Mouse (Mus musculus) midbrain, embryonic 14.5 days (tissue): Measurements from ENCODE around the gene Mnt. TPM values are rescaled to one million over a fixed set of nuclear protein-coding genes. Genes with fewer than 3 reads are reported as not detected.
"Not testable (repeated sequence)": the region's sequence is repeated elsewhere in the genome, so short reads cannot be mapped to it uniquely, and the experiment has no call there.

Experiments
- ATAC-seq: fragments of 200-750 bp; cut with Nextera tagmentation; 2 replicates; pipeline ENCODE4 v1.8.0; 2017; ENCODE audit warnings: moderate number of reproducible peaks, moderate library complexity; ENCODE audit not compliant: low FRiP score, low TSS enrichment
- DNase-seq: peaks from one replicate; pipeline ENCODE4 v3.0.0-alpha.2; 2015
- H3K27ac ChIP-seq: fragments of 300-500 bp; sonication (generic); replicated peaks from 2 replicates; pipeline ENCODE4 v1.5.1; 2014; ENCODE audit warnings: mild to moderate bottlenecking, low read depth, low read length, moderate library complexity
- H3K27me3 ChIP-seq: fragments of 300-500 bp; sonication (generic); 2 replicates; pipeline ENCODE4 v1.6.1; 2014; ENCODE audit warnings: low read length, control low read depth, mixed read lengths; ENCODE audit not compliant: control insufficient read depth, insufficient read depth
- H3K36me3 ChIP-seq: fragments of 300-500 bp; sonication (generic); 2 replicates; pipeline ENCODE4 v1.6.1; 2014; ENCODE audit warnings: low read length, control low read depth; ENCODE audit not compliant: control insufficient read depth, insufficient read depth
- H3K4me1 ChIP-seq: fragments of 300-500 bp; sonication (generic); 2 replicates; pipeline ENCODE4 v1.6.1; 2014; ENCODE audit warnings: mild to moderate bottlenecking, antibody characterized with exemption, low read length, control low read depth; ENCODE audit not compliant: control insufficient read depth, insufficient read depth
- H3K4me2 ChIP-seq: fragments of 300-500 bp; sonication (generic); 2 replicates; pipeline ENCODE4 v1.6.1; 2014; ENCODE audit warnings: mild to moderate bottlenecking, low read length, moderate library complexity
- H3K4me3 ChIP-seq: fragments of 300-500 bp; sonication (generic); replicated peaks from 2 replicates; pipeline ENCODE4 v1.5.1; 2014; ENCODE audit warnings: low read depth, low read length
- H3K9ac ChIP-seq: fragments of 300-500 bp; sonication (generic); replicated peaks from 2 replicates; pipeline ENCODE4 v1.6.1; 2014; ENCODE audit warnings: mild to moderate bottlenecking, low read length, moderate library complexity
- H3K9me3 ChIP-seq: fragments of 300-500 bp; sonication (generic); 2 replicates; pipeline ENCODE4 v1.6.1; 2016; ENCODE audit warnings: low read length, control low read depth, mixed read lengths; ENCODE audit not compliant: control insufficient read depth
- WGBS: fragments of 180-500 bp; shearing (Covaris S2); extraction: QIAGEN DNeasy Blood & Tissue Kit; methylation state at CpG from one replicate; pipeline ENCODE4 v1.1.7; 2014; 5-methylcytosine and 5-hydroxymethylcytosine counted together
- polyA plus RNA-seq: library from polyadenylated mRNA; unstranded; fragments of >200 nt; fragmentation: Nextera tagmentation; extraction: Ambion mirVana; gene quantifications from 2 replicates; pipeline ENCODE4 v1.2.1, GENCODE M21; 2014

Mnt gene
- 9.8 and 10.3 TPM in 2 replicates for polyA plus RNA-seq

GRCm38 (mm10) chr11:74830256-74831161, at the start of gene Mnt:
Gene Mnt (plus strand): TSS chr11:74830920.
- H3K9ac ChIP-seq: peak within 1 kb of the TSS; percentile 87
- under 1% methylated on average over 70 of the region's 70 CpGs for WGBS
- ATAC-seq (peak; percentile 92), DNase-seq (peak; percentile 99)
- no peaks in the 10 kb centered on the region for H3K27me3 ChIP-seq
- H3K4me2 ChIP-seq: peak within 1 kb of the TSS; percentile 87
- H3K9me3 ChIP-seq: no peaks in the 10 kb centered on the region
- peak within 1 kb of the TSS; percentile 93 for H3K27ac ChIP-seq
- H3K36me3 ChIP-seq: no peaks in the 10 kb centered on the region
- peaks cover 12% of the 10 kb centered on the region for H3K4me1 ChIP-seq
- peak within 1 kb of the TSS; percentile 91 for H3K4me3 ChIP-seq

GRCm38 (mm10) chr11:74792874-74793273, 37.8 kb upstream of the Mnt start:
- DNase-seq (no peak), ATAC-seq (no peak)
- no peak overlapping the region for H3K4me3 ChIP-seq
- H3K27me3 ChIP-seq: no peaks in the 10 kb centered on the region
- H3K27ac ChIP-seq: no peak overlapping the region
- 95% methylated on average over 4 of the region's 4 CpGs for WGBS
- H3K36me3 ChIP-seq: peaks cover 72% of the 10 kb centered on the region
- H3K4me2 ChIP-seq: no peak overlapping the region
- H3K9me3 ChIP-seq: no peaks in the 10 kb centered on the region
- no peak overlapping the region for H3K9ac ChIP-seq
- H3K4me1 ChIP-seq: no peaks in the 10 kb centered on the region

- Histone ChIP-seq H3K27ac (no peak overlapping the region), H3K27me3 (no peaks in the 10 kb centered on the region), H3K4me2 (no peak overlapping the region), H3K36me3 (peaks cover 65% of the 10 kb centered on the region), H3K9me3 (no peaks in the 10 kb centered on the region), H3K4me3 (no peak overlapping the region), H3K4me1 (no peaks in the 10 kb centered on the region), H3K9ac (no peak overlapping the region)
- no peak for ATAC-seq
- peak; percentile 33 for DNase-seq
- 72% methylated on average over 4 of the region's 4 CpGs for WGBS
These were observed 30.1 kb upstream of the Mnt start for GRCm38 (mm10) chr11:74800658-74801057.

GRCm38 (mm10) chr11:74804081-74804627, 26.6 kb upstream of the Mnt start:
- no peak overlapping the region for H3K4me3 ChIP-seq
- H3K27ac ChIP-seq: no peak overlapping the region
- ATAC-seq (no peak), DNase-seq (no peak)
- no peaks in the 10 kb centered on the region for H3K9me3 ChIP-seq
- H3K36me3 ChIP-seq: peaks cover 52% of the 10 kb centered on the region
- WGBS: 94% methylated on average over 3 of the region's 3 CpGs
- H3K4me2 ChIP-seq: no peak overlapping the region
- no peak overlapping the region for H3K9ac ChIP-seq
- no peaks in the 10 kb centered on the region for H3K4me1 ChIP-seq
- no peaks in the 10 kb centered on the region for H3K27me3 ChIP-seq

GRCm38 (mm10) chr11:74807246-74807882, 23.4 kb upstream of the Mnt start:
- Histone ChIP-seq H3K4me1 (no peaks in the 10 kb centered on the region), H3K27ac (no peak overlapping the region), H3K9ac (no peak overlapping the region), H3K9me3 (no peaks in the 10 kb centered on the region), H3K27me3 (no peaks in the 10 kb centered on the region), H3K4me2 (no peak overlapping the region), H3K4me3 (no peak overlapping the region), H3K36me3 (peaks cover 48% of the 10 kb centered on the region)
- ATAC-seq (no peak), DNase-seq (no peak)
- WGBS: 96% methylated on average over 6 of the region's 6 CpGs

GRCm38 (mm10) chr11:74808251-74808853, 22.4 kb upstream of the Mnt start:
- ATAC-seq (no peak), DNase-seq (no peak)
- Histone ChIP-seq H3K36me3 (peaks cover 54% of the 10 kb centered on the region), H3K4me3 (no peak overlapping the region), H3K9me3 (no peaks in the 10 kb centered on the region), H3K27me3 (no peaks in the 10 kb centered on the region), H3K9ac (no peak overlapping the region), H3K4me2 (no peak overlapping the region), H3K27ac (no peak overlapping the region), H3K4me1 (no peaks in the 10 kb centered on the region)
- WGBS: 95% methylated on average over 6 of the region's 6 CpGs

- Histone ChIP-seq H3K9me3 (no peaks in the 10 kb centered on the region), H3K4me1 (no peaks in the 10 kb centered on the region), H3K9ac (no peak overlapping the region), H3K27me3 (no peaks in the 10 kb centered on the region), H3K36me3 (peaks cover 46% of the 10 kb centered on the region), H3K4me3 (no peak overlapping the region), H3K4me2 (no peak overlapping the region), H3K27ac (no peak overlapping the region)
- no peak for DNase-seq
- no peak for ATAC-seq
These were observed 20.6 kb upstream of the Mnt start for GRCm38 (mm10) chr11:74810134-74810533.

- H3K4me3 ChIP-seq, H3K4me2 ChIP-seq, H3K9ac ChIP-seq, H3K27me3 ChIP-seq, H3K27ac ChIP-seq, DNase-seq, H3K4me1 ChIP-seq, ATAC-seq, H3K9me3 ChIP-seq: not testable (repeated sequence)
- peaks cover 37% of the 10 kb centered on the region for H3K36me3 ChIP-seq
- WGBS: 83% methylated on average over 3 of the region's 3 CpGs
These were observed 19.7 kb upstream of the Mnt start for GRCm38 (mm10) chr11:74811027-74811426.
